Mouse (Mus musculus): ENCODE data around the gene Tvp23b. TPM values are rescaled to one million over a fixed set of nuclear protein-coding genes. Genes with fewer than 3 reads are reported as not detected.

Gene Tvp23b
- polyA plus RNA-seq, 1 experiment from 2014 or later, result 62.9 TPM

DNA sequence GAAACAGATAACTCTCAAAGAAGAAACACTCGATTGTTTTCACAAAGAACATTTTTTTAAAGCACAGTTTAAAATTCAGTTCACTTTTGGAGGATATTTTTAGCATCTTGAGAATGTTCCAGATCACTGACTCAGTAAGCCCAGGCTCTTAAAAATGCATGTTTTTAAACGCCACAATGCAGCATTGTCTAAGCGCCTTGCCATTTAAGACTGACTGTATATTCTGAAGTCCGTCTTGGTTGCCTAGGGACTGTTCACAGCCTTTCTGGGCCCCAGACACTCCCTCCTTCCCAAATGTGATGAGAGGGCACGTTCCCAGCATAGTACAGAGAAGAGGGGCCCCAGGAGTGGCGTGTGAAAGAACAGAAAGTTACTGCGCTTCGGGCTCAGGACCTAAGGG is 32.1 kb downstream of the Tvp23b start:
- no peak overlapping the region for H3K27ac ChIP-seq (ENCODE audit: low read depth, low read length)
- H3K4me2 ChIP-seq (replicated peaks; ENCODE audit: low read depth, low read length), result no peak overlapping the region
- no peaks in the 10 kb centered on the region for H3K27me3 ChIP-seq (ENCODE audit: control insufficient read depth, insufficient read depth, low read length)
- H3K9ac ChIP-seq (ENCODE audit: low read depth, low read length), result no peak overlapping the region
- ATAC-seq (ENCODE audit: low FRiP score, low TSS enrichment), result no peak
- H3K4me1 ChIP-seq (ENCODE audit: control insufficient read depth, insufficient read depth, low read length), result no peaks in the 10 kb centered on the region
- WGBS, result 58% methylated on average over 8 of the region's 8 CpGs
- H3K36me3 ChIP-seq (ENCODE audit: control insufficient read depth, insufficient read depth, low read length), result no peaks in the 10 kb centered on the region
- no peaks in the 10 kb centered on the region for H3K9me3 ChIP-seq (ENCODE audit: control insufficient read depth, low read length)
- no peak overlapping the region for H3K4me3 ChIP-seq (ENCODE audit: low read length)

DNA sequence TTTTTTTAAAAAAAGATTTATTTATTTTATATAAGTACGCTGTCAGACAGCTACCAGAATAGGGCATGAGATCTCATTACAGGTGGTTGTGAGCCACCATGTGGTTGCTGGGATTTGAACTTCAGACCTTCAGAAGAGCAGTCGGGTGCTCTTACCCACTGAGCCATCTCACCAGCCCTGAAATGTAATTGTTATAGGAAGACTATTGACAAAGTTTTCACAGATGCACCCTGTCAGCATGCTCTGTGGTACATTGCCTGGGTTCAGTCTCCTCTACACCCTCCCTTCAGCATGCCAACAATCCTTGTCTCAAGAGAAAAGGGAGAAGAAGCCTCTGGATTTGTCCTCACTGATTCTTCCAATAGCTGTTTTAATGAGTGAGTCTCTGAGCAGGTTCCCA is 33.9 kb downstream of the Tvp23b start:
- H3K4me2 ChIP-seq (replicated peaks; ENCODE audit: low read depth, low read length), result no peak overlapping the region
- ATAC-seq (ENCODE audit: low FRiP score, low TSS enrichment), result no peak
- WGBS, result 91% methylated on average over 2 of the region's 2 CpGs
- no peaks in the 10 kb centered on the region for H3K4me1 ChIP-seq (ENCODE audit: control insufficient read depth, insufficient read depth, low read length)
- no peak overlapping the region for H3K27ac ChIP-seq (ENCODE audit: low read depth, low read length)
- no peaks in the 10 kb centered on the region for H3K27me3 ChIP-seq (ENCODE audit: control insufficient read depth, insufficient read depth, low read length)
- H3K36me3 ChIP-seq (ENCODE audit: control insufficient read depth, insufficient read depth, low read length), result no peaks in the 10 kb centered on the region
- no peak overlapping the region for H3K4me3 ChIP-seq (ENCODE audit: low read length)
- no peak overlapping the region for H3K9ac ChIP-seq (ENCODE audit: low read depth, low read length)
- no peaks in the 10 kb centered on the region for H3K9me3 ChIP-seq (ENCODE audit: control insufficient read depth, low read length)

DNA sequence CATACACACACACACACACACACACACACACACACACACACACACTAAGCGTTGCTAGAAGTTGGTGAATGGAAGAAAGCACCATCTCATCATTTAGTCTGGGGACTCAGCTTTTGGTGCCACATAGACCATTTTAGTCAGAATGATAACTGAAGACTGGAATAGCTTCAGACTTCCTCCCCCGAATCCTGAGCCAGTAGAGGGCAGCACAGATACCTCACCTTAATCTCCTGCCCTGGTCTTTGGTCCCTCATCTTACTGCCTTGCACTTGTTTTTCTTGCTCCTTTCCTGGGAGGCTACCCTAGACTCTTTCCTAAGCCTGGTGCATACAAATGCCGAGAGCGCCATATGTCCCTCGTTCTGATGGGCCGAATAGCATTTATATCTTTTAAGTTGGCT is 35.3 kb downstream of the Tvp23b start:
- H3K27me3 ChIP-seq (ENCODE audit: control insufficient read depth, insufficient read depth, low read length), result no peaks in the 10 kb centered on the region
- H3K4me2 ChIP-seq (replicated peaks; ENCODE audit: low read depth, low read length), result no peak overlapping the region
- H3K9ac ChIP-seq (ENCODE audit: low read depth, low read length), result no peak overlapping the region
- H3K9me3 ChIP-seq (ENCODE audit: control insufficient read depth, low read length), result no peaks in the 10 kb centered on the region
- WGBS, result 66% methylated on average over 6 of the region's 6 CpGs
- H3K4me1 ChIP-seq (ENCODE audit: control insufficient read depth, insufficient read depth, low read length), result no peaks in the 10 kb centered on the region
- no peak for ATAC-seq (ENCODE audit: low FRiP score, low TSS enrichment)
- H3K36me3 ChIP-seq (ENCODE audit: control insufficient read depth, insufficient read depth, low read length), result no peaks in the 10 kb centered on the region
- H3K4me3 ChIP-seq (ENCODE audit: low read length), result no peak overlapping the region
- no peak overlapping the region for H3K27ac ChIP-seq (ENCODE audit: low read depth, low read length)

DNA sequence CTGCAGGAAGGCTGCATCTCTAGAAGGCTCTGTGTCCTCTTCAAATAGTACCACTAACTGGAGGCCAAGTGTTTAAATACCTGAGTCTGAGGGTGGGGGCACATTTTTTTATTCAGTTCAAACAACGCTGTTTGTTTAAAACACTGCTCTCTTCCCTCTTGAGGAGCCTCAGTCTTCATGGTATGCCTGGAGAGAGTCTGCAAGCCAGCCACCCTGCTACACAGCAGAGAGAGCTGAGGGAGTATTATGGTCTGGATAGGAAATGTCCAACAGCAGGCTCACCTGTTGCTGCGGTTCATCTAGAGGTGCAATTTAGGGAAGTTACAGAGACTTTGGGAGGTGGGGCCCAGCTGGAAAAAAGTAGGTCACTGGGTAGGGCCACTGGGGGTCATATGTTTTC is 36.2 kb downstream of the Tvp23b start:
- H3K27me3 ChIP-seq (ENCODE audit: control insufficient read depth, insufficient read depth, low read length), result no peaks in the 10 kb centered on the region
- H3K4me3 ChIP-seq (ENCODE audit: low read length), result no peak overlapping the region
- ATAC-seq (ENCODE audit: low FRiP score, low TSS enrichment), result no peak
- H3K4me1 ChIP-seq (ENCODE audit: control insufficient read depth, insufficient read depth, low read length), result peaks cover 3% of the 10 kb centered on the region; the same call in 1 of the 2 replicates
- no peaks in the 10 kb centered on the region for H3K9me3 ChIP-seq (ENCODE audit: control insufficient read depth, low read length)
- no peaks in the 10 kb centered on the region for H3K36me3 ChIP-seq (ENCODE audit: control insufficient read depth, insufficient read depth, low read length)
- H3K9ac ChIP-seq (ENCODE audit: low read depth, low read length), result no peak overlapping the region
- 84% methylated on average over 2 of the region's 2 CpGs for WGBS
- no peak overlapping the region for H3K4me2 ChIP-seq (replicated peaks; ENCODE audit: low read depth, low read length)
- no peak overlapping the region for H3K27ac ChIP-seq (ENCODE audit: low read depth, low read length)

DNA sequence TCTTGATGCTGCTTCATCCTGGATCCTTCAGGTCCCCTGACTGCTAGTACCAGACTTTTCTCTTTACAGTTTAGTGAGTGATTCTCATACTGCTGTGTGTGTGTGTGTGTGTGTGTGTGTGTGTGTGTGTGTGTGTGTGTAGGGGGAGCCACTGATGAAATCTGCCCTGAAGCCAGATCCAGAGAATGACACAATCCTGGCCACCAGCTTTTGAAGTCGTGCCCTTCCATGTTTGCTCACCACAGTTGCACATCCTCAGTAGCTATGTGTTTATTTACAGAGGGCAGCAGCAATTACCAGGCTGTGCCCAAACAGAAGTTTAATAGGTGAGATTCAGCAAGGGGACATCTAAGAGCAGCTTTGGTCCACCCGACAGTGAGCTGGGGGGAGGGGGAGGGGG is 37.5 kb downstream of the Tvp23b start:
- Histone ChIP-seq H3K27me3 (ENCODE audit: control insufficient read depth, insufficient read depth, low read length) (no peaks in the 10 kb centered on the region), H3K9ac (ENCODE audit: low read depth, low read length) (no peak overlapping the region), H3K4me2 (replicated peaks; ENCODE audit: low read depth, low read length) (no peak overlapping the region), H3K27ac (ENCODE audit: low read depth, low read length) (no peak overlapping the region), H3K4me3 (ENCODE audit: low read length) (no peak overlapping the region), H3K9me3 (ENCODE audit: control insufficient read depth, low read length) (no peaks in the 10 kb centered on the region), H3K4me1 (ENCODE audit: control insufficient read depth, insufficient read depth, low read length) (peaks cover 4% of the 10 kb centered on the region; the same call in 1 of the 2 replicates), H3K36me3 (ENCODE audit: control insufficient read depth, insufficient read depth, low read length) (no peaks in the 10 kb centered on the region)
- ATAC-seq (ENCODE audit: low FRiP score, low TSS enrichment), result no peak
- 17% methylated on average over 2 of the region's 2 CpGs for WGBS

DNA sequence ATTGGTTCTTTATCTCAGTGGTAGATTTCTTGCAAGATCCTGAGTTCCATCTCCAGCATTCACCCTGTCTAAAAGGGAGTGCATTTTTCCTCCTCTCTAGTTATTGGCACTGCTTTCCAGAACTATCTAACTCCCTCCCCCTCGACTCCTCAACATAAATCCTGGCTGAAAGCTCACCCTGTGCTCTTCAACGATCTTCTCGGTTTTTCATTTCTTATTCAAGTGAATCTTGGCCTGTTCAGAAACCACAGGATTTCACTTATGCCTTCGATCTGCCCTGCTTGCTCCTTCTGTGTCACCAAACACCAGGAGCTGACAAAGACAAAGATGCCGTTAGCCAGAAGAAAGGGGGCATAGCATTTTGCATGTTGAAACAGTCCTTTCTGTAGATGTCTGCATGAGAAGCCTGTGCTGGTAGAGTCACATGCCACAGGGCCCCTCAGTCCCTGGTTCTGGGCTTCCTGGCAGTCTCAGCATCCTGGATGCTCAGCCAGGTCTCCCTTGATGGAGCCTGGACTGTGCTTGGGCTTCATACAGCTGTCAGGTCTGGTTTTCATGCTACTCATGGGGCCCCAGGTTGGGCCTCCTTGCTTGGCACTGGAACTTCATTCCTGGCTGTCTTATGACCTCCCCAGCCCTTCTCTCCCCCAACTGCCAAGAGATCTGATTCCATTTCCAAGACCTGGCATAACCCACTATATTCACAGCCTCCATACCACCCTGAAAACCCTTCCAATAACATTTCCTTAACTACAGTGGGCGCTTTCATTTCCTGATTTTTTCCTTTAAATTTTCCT is 40.9 kb downstream of the Tvp23b start:
- H3K9me3 ChIP-seq (ENCODE audit: control insufficient read depth, low read length), result no peaks in the 10 kb centered on the region
- WGBS, result 60% methylated on average over 6 of the region's 6 CpGs
- H3K4me1 ChIP-seq (ENCODE audit: control insufficient read depth, insufficient read depth, low read length), result peaks cover 4% of the 10 kb centered on the region; the same call in 1 of the 2 replicates
- ATAC-seq (ENCODE audit: low FRiP score, low TSS enrichment), result no peak
- H3K27ac ChIP-seq (ENCODE audit: low read depth, low read length), result peak overlapping the region; percentile 69; the same call in 1 of the 2 replicates
- H3K4me2 ChIP-seq (replicated peaks; ENCODE audit: low read depth, low read length), result peak overlapping the region; percentile 15
- H3K36me3 ChIP-seq (ENCODE audit: control insufficient read depth, insufficient read depth, low read length), result no peaks in the 10 kb centered on the region
- no peak overlapping the region for H3K4me3 ChIP-seq (ENCODE audit: low read length)
- no peak overlapping the region for H3K9ac ChIP-seq (ENCODE audit: low read depth, low read length)
- no peaks in the 10 kb centered on the region for H3K27me3 ChIP-seq (ENCODE audit: control insufficient read depth, insufficient read depth, low read length)

DNA sequence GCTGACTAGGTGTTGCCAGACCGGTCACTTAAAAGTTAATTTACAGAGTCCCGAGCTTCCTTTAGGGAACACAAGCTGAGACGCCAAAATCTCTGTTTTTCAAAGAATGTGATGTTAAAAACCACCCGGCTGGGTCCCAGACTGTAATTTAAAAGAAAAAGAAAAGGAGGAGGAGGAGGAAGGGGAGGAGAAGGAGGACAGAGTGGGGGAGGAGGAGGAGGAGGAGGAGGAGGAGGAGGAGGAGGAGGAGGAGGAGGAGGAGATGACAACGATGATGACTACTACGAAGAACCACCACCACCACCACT is 41.4 kb downstream of the Tvp23b start:
- Histone ChIP-seq H3K4me3 (ENCODE audit: low read length) (peak overlapping the region; percentile 13), H3K27ac (ENCODE audit: low read depth, low read length) (peak overlapping the region; percentile 69; the same call in 1 of the 2 replicates), H3K4me2 (replicated peaks; ENCODE audit: low read depth, low read length) (peak overlapping the region; percentile 40), H3K9ac (ENCODE audit: low read depth, low read length) (no peak overlapping the region), H3K9me3 (ENCODE audit: control insufficient read depth, low read length) (no peaks in the 10 kb centered on the region), H3K36me3 (ENCODE audit: control insufficient read depth, insufficient read depth, low read length) (no peaks in the 10 kb centered on the region), H3K27me3 (ENCODE audit: control insufficient read depth, insufficient read depth, low read length) (no peaks in the 10 kb centered on the region), H3K4me1 (ENCODE audit: control insufficient read depth, insufficient read depth, low read length) (peaks cover 4% of the 10 kb centered on the region; the same call in 1 of the 2 replicates)
- 6% methylated on average over 6 of the region's 6 CpGs for WGBS
- 0 out of 2 replicates have a peak, but pooled peaks have one; percentile 2 for ATAC-seq (ENCODE audit: low FRiP score, low TSS enrichment)

DNA sequence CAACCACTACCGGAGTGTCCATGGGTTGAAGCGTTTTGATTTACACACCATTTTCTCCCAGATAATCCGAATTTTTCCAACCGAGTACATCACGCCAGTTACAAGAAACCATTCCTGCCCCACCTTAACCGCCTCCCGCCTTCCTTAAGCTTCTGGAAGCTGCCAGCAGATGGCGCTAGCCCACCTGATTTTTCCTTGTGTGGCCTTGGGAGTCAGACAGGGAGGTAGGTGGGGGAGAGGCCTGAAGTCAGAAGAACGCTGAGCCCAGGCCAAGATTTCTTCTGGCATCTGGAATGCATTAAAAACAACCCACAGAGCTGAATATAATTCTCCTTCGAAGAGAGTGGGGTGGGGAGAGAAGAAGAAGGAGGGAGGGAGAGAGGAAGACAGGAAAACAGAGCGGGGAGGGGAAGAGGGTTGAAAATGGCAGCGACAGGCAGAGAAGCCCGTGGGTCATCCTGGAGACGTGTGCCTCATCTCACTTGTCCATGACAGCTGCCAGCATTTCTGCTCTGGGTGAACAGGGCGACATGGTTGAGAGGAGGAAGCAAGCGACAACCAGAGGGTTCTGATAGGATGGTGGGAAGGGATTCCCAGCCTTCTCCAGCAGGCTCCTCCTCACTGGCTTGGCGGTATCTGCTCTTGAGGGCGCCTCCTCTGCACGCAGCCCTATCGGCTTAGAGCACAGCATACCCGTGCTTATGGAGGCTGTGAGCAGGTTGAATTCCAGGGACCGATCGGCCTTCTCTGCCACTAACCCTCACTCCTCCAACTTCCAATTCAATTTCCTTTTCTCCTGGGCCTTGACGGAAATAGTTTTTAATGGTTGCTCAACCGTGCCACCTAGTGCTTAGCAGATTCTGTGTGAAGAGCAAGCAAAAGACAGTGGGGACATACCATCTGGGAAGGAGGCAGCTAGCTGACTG is 42.1 kb downstream of the Tvp23b start:
- H3K4me2 ChIP-seq (replicated peaks; ENCODE audit: low read depth, low read length), result peak overlapping the region; percentile 40
- H3K27me3 ChIP-seq (ENCODE audit: control insufficient read depth, insufficient read depth, low read length), result no peaks in the 10 kb centered on the region
- 15% methylated on average over 25 of the region's 25 CpGs for WGBS
- peaks cover 4% of the 10 kb centered on the region; the same call in 1 of the 2 replicates for H3K4me1 ChIP-seq (ENCODE audit: control insufficient read depth, insufficient read depth, low read length)
- H3K27ac ChIP-seq (ENCODE audit: low read depth, low read length), result peak overlapping the region; percentile 81
- H3K4me3 ChIP-seq (ENCODE audit: low read length), result peak overlapping the region; percentile 13
- H3K9me3 ChIP-seq (ENCODE audit: control insufficient read depth, low read length), result no peaks in the 10 kb centered on the region
- H3K36me3 ChIP-seq (ENCODE audit: control insufficient read depth, insufficient read depth, low read length), result no peaks in the 10 kb centered on the region
- peak overlapping the region; percentile 34; the same call in 1 of the 2 replicates for H3K9ac ChIP-seq (ENCODE audit: low read depth, low read length)
- peak; percentile 92 for ATAC-seq (ENCODE audit: low FRiP score, low TSS enrichment)
